Mouse (Mus musculus) ES-CJ7 (cell line): ENCODE measurements around the gene Igfbpl1.

Experiments
- DNase-seq: peaks from one replicate; pipeline ENCODE4 v3.0.0; 2011; ENCODE audit warnings: low read depth, low spot score

Gene Igfbpl1

GRCm38 (mm10) chr4:45826275-45827040 lies at the start of gene Igfbpl1:
Gene Igfbpl1 (minus strand): TSS chr4:45826923.
- DNase-seq: peak; percentile 47

GRCm38 (mm10) chr4:45872147-45872546 lies 45.4 kb upstream of the Igfbpl1 start:
- DNase-seq: no peak

GRCm38 (mm10) chr4:45869021-45869815 lies 42.5 kb upstream of the Igfbpl1 start:
- peak; percentile 45 for DNase-seq

GRCm38 (mm10) chr4:45867416-45867815 lies 40.7 kb upstream of the Igfbpl1 start:
- peak; percentile 41 for DNase-seq

GRCm38 (mm10) chr4:45861160-45861559 lies 34.4 kb upstream of the Igfbpl1 start:
- no peak for DNase-seq

GRCm38 (mm10) chr4:45855803-45856424 lies 29.2 kb upstream of the Igfbpl1 start:
- peak; percentile 64 for DNase-seq

- no peak for DNase-seq
These were observed 26.9 kb upstream of the Igfbpl1 start for GRCm38 (mm10) chr4:45853496-45854246.

- DNase-seq: no peak
These were observed 24.9 kb upstream of the Igfbpl1 start for GRCm38 (mm10) chr4:45851640-45852051.

GRCm38 (mm10) chr4:45849419-45849818 lies 22.7 kb upstream of the Igfbpl1 start:
- DNase-seq: no peak

GRCm38 (mm10) chr4:45848825-45849156 lies 22.1 kb upstream of the Igfbpl1 start:
- no peak for DNase-seq

GRCm38 (mm10) chr4:45848109-45848824 lies 21.5 kb upstream of the Igfbpl1 start, which contains the start of gene Stra6l:
Gene Stra6l (plus strand): TSS chr4:45848664.
- DNase-seq: no peak

- DNase-seq: no peak
These were observed 19.5 kb upstream of the Igfbpl1 start for GRCm38 (mm10) chr4:45846263-45846662.

GRCm38 (mm10) chr4:45844355-45844754 lies 17.6 kb upstream of the Igfbpl1 start:
- peak; percentile 81 for DNase-seq

- peak; percentile 85 for DNase-seq
These were observed 6.7 kb upstream of the Igfbpl1 start for GRCm38 (mm10) chr4:45833461-45833860.

GRCm38 (mm10) chr4:45831996-45832395 lies 5.3 kb upstream of the Igfbpl1 start:
- DNase-seq: no peak

- no peak for DNase-seq
These were observed 3.4 kb upstream of the Igfbpl1 start for GRCm38 (mm10) chr4:45829907-45830759.

- DNase-seq: no peak
These were observed 1.8 kb downstream of the Igfbpl1 start for GRCm38 (mm10) chr4:45824761-45825556.

GRCm38 (mm10) chr4:45824049-45824760 lies 2.5 kb downstream of the Igfbpl1 start:
- no peak for DNase-seq
